ENCODE assay signal across 9 mouse cellular contexts in the genomic region with DNA sequence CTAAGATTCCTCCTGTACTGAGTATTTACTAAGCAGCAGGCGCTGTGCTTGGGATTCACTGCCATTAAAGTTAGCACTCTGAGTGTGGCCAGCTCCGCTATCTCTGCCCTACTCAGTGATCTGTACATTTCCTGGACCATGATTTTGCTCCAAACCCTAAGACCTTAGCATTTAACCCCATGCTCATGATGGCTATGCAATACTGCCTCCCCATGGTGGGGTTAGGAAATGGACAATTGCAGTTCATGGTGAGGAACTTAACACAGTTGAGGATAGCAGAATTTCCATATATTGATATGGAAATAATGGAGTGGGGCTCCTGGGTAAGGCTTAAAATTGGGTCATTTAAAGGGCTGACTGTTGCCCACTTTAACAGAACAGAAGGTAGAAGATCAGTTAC. TPM values are rescaled to one million over a fixed set of nuclear protein-coding genes. Genes with fewer than 3 reads are reported as not detected.
DNase-seq lines count a peak whose midpoint lies in the region; ATAC-seq and TF ChIP-seq lines count a peak whose summit lies in the region.
"Had no signal": no experiment of that assay in that cellular context is flagged by ENCODE, and none has a peak within 500 bp of the region (broad histone marks: within the 10 kb centered on the region; RNA-seq: fewer than 3 reads in every experiment).

No protein-coding gene starts in this region.

- H3K4me1 ChIP-seq in cerebellum, adult 2 months (ENCODE audit: control insufficient read depth, insufficient read depth, low read length), result no peaks in the 10 kb centered on the region
- H3K4me1 ChIP-seq in liver, embryonic 12.5 days, result 0 out of 2 replicates have a peak, but pooled peaks cover 3% of the 10 kb centered on the region

- no peaks in the 10 kb centered on the region for H3K9me3 ChIP-seq in liver, embryonic 12.5 days (replicated peaks)
- H3K9me3 ChIP-seq: limb, embryonic 12.5 days had no signal

- 92% methylated on average over 2 of the region's 2 CpGs for WGBS in cerebellum, adult 2 months
- 42% methylated on average over 2 of the region's 2 CpGs for WGBS in liver, embryonic 12.5 days (ENCODE audit: insufficient replicate concordance)

- peak; percentile 72 to 81 for DNase-seq in cerebellum, postnatal 10 days
- DNase-seq in cerebellum, adult 2 months, result no peak
- peak; percentile 31 for DNase-seq in liver
- DNase-seq in lung, postnatal 10 days, result peak; percentile 64
- DNase-seq in right cerebral cortex, postnatal 14 days, result no peak

- no peaks in the 10 kb centered on the region for H3K36me3 ChIP-seq in liver, embryonic 12.5 days

- no peak for TF ChIP-seq POLR2A in cerebellum, adult 2 months (IDR thresholded peaks at IDR 0.05; ENCODE audit: borderline replicate concordance, insufficient read depth, low read length)

- H3K27ac ChIP-seq in cerebellum, adult 2 months (ENCODE audit: insufficient read depth, low read length), result no peak overlapping the region
- H3K27ac ChIP-seq in liver, embryonic 12.5 days, result no peak overlapping the region
- H3K27ac ChIP-seq: limb, embryonic 12.5 days had no signal

- no peak for TF ChIP-seq CTCF in cerebellum, adult 2 months (IDR thresholded peaks at IDR 0.05; ENCODE audit: borderline replicate concordance, insufficient read depth, low read depth, low read length)

- no peak for ATAC-seq in liver, embryonic 12.5 days
- ATAC-seq in common myeloid progenitor, adult 5-6 weeks (replicated peaks; ENCODE audit: low read depth, poor library complexity, severe bottlenecking), result peak; percentile 82
- ATAC-seq in erythroblast, adult 5-6 weeks (replicated peaks; ENCODE audit: low FRiP score, poor library complexity, severe bottlenecking), result no peak

- H3K27me3 ChIP-seq in cerebellum, adult 2 months (ENCODE audit: control insufficient read depth, insufficient read depth, low read length), result no peaks in the 10 kb centered on the region
- H3K27me3 ChIP-seq in liver, embryonic 12.5 days (replicated peaks), result peaks cover 3% of the 10 kb centered on the region; the same call in 1 of the 2 replicates
- H3K27me3 ChIP-seq: limb, embryonic 12.5 days had no signal

- no peak overlapping the region for H3K9ac ChIP-seq in liver, embryonic 12.5 days
- H3K9ac ChIP-seq: limb, embryonic 12.5 days had no signal

- H3K4me2 ChIP-seq in liver, embryonic 12.5 days, result no peak overlapping the region
- H3K4me2 ChIP-seq: limb, embryonic 12.5 days had no signal

- no peak overlapping the region for H3K4me3 ChIP-seq in cerebellum, adult 2 months (replicated peaks; ENCODE audit: insufficient read depth, low read depth, low read length)
- no peak overlapping the region for H3K4me3 ChIP-seq in liver, embryonic 12.5 days
- H3K4me3 ChIP-seq: limb, embryonic 12.5 days had no signal

RNA-seq across cellular contexts. Expression of gene Antxr1, which starts 12.2 kb away (rescaled TPM):
- 8.0 and 8.1 TPM in 2 replicates for polyA plus RNA-seq in cerebellum, adult 2 months (2012; rRNA removed)
- polyA plus RNA-seq in liver, embryonic 12.5 days (2016; fragmentation: Nextera tagmentation; extraction: Ambion mirVana), result 0.64 and 0.93 TPM in 2 replicates
- 0.32 TPM in 1 of 2 replicates, not detected in the other for total RNA-seq in common myeloid progenitor, adult 5-6 weeks (2017)
- total RNA-seq in erythroblast, adult 5-6 weeks (2015; ENCODE audit: low replicate concordance), result not detected in 2 replicates
- not detected in 2 replicates for total RNA-seq in erythroblast, adult 5-6 weeks (2017; ENCODE audit: low replicate concordance)

RNA-seq across cellular contexts. Expression of gene Gkn1, which starts 27.4 kb away (rescaled TPM):
- polyA plus RNA-seq in cerebellum, adult 2 months (2012; rRNA removed), result 0.08 and 0.13 TPM in 2 replicates
- polyA plus RNA-seq in liver, embryonic 12.5 days (2016; fragmentation: Nextera tagmentation; extraction: Ambion mirVana), result not detected in 2 replicates
- total RNA-seq in common myeloid progenitor, adult 5-6 weeks (2017), result not detected in 2 replicates
- not detected in 2 replicates for total RNA-seq in erythroblast, adult 5-6 weeks (2015; ENCODE audit: low replicate concordance)
- total RNA-seq in erythroblast, adult 5-6 weeks (2017; ENCODE audit: low replicate concordance), result not detected in 2 replicates
- polyA plus RNA-seq: limb, embryonic 12.5 days had no signal

RNA-seq across cellular contexts. Expression of gene Gkn2, which starts 49.8 kb away (rescaled TPM):
- not detected in 2 replicates for polyA plus RNA-seq in cerebellum, adult 2 months (2012; rRNA removed)
- polyA plus RNA-seq in liver, embryonic 12.5 days (2016; fragmentation: Nextera tagmentation; extraction: Ambion mirVana), result not detected in 2 replicates
- total RNA-seq in common myeloid progenitor, adult 5-6 weeks (2017), result not detected in 2 replicates
- total RNA-seq in erythroblast, adult 5-6 weeks (2015; ENCODE audit: low replicate concordance), result not detected in 2 replicates
- not detected in 2 replicates for total RNA-seq in erythroblast, adult 5-6 weeks (2017; ENCODE audit: low replicate concordance)
- polyA plus RNA-seq: limb, embryonic 12.5 days had no signal

Comparison
In these comparisons a context has a peak if more than half of its experiments do, and no peak if none do; other contexts are left out.
1. DNase-seq: peak in cerebellum, postnatal 10 days (2 of 2), liver (single experiment) and lung, postnatal 10 days (single experiment); none in cerebellum, adult 2 months (0 of 2) and right cerebral cortex, postnatal 14 days (single experiment).